Mouse (Mus musculus) adrenal gland, adult 10 weeks (tissue): ENCODE measurements around the gene Gm49333. TPM values are rescaled to one million over a fixed set of nuclear protein-coding genes. Genes with fewer than 3 reads are reported as not detected.

Experiments
- polyA plus RNA-seq: library from polyadenylated mRNA; stranded (reverse); fragments of 350-450 nt; fragmentation: Illumina TruSeq; extraction: RNeasy Lipid Tissue Mini Kit (QIAGEN cat#74804); gene quantifications from one replicate; pipeline ENCODE4 v1.2.3, GENCODE M21; 2014; ENCODE audit warnings: low read depth, low replicate concordance

Gene Gm49333
- polyA plus RNA-seq, result not detected

DNA sequence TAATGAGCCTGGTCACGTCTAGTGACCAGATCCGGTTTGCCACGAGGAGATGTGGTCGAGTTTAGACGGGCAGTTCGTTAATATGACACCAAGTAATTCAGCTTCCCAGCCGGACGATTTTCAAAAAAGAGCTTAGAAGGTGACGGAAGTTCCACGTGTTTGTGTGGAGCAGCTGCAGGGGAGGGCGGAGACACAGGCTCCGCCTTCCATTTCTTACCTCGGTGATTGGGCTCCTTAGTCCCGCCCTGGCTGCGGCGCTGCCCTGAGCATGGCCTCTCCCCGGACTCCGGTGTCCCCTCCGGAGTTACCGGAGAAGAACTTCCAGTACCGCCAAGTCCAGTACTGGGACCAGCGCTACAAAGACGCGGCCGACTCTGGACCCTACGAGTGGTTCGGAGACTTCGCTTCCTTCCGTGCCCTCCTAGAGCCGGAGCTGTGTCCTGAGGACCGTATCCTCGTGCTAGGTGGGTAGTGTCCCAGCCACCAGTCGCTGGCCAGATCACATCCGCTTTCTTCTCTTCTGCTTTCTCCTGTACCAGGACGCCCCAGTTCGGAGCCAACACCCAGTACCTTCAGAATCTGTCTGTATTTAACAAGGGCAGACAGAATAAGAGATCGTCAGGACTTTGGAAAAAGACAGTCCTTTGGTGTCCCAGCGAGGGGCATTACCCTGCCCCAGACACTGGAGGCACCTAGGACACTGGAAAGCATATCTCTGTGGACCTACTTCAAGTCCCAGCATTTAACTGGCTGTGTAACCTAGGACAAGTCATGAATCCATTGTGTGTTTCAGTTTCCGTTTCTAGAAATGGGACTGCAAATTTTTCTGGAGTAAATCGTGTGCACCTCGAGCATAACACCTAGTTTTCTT lies at the start of gene Gm49333, which contains the start of the genes Eef1akmt4 and Alg3:
Gene Gm49333 (plus strand): TSS at position 254 of the 871 bp plus-strand sequence.
Gene Eef1akmt4 (plus strand): TSS at position 237 of the 871 bp plus-strand sequence.
Gene Alg3 (minus strand): TSS at position 379 of the 871 bp plus-strand sequence.

DNA sequence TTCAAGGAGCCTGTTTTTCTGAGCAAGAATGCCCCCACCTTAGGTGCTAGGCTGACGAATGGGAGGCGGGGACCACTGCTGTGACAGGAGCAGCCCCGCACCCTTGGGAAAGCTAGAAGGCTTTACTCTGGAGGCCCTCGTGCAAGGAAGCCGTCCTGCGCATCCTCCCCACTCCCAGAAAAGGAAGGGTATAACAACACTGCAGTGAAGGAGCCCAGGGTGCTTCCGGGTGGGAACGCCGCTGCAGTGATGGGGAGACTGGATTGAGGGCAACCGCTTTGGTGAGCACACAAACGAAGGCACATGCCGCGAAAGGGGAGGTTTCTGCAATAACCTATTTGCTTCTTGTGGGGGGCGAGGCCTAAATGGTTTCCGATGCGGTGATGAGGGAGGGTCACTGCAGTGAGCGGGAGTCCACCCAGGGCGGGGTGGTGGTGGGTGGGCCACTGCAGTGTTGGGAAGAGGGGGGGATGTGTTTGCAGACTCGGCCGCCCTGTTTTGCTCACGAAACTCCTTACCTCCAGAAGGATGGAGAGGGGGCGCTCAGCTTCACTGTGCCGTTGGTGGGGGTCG lies 22.0 kb upstream of the Gm49333 start, which contains the start of gene Vwa5b2:
Gene Vwa5b2 (plus strand): TSS at position 106 of the 573 bp plus-strand sequence.

DNA sequence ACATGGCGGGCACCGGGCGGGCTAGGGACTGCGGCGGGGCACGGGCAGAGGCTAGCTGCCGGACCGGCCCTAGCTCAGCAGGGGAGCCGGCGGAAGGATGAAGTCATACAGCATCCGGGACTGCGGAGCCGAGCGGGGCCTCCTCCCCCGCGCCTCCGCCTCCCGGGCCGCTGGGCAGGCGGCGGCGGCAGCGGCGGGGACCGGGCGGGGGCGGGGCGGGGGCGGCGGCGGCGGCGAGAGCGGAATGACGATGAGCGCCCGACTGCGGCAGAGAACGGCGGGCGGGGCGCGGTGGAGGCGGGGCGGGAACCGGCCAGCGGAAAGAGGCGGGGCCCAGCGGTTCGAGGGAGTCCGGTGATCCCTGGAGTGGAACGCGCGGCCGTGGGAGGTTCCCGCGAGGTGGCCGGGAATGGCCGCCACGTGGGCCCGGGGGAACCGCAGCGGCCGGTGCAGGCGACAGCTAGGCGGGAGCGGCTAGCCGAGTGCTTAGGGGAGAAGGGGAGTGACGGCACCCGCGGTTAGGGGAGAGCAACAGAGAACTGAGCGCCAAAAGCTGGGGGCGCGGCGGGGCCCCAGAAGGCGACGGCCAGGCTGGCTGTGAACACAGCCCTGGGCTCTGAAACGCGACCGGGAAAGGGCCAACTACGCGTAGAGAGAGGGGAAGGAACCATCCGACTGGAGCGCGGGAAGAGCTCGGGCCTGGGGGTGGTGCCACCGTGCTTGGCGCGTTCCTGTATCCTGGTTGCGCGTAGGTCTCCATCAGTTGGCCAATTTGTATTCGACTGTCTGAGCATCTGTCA lies 10.0 kb downstream of the Gm49333 start, which contains the start of gene Camk2n2:
Gene Camk2n2 (minus strand): TSS at position 97 of the 800 bp plus-strand sequence.

DNA sequence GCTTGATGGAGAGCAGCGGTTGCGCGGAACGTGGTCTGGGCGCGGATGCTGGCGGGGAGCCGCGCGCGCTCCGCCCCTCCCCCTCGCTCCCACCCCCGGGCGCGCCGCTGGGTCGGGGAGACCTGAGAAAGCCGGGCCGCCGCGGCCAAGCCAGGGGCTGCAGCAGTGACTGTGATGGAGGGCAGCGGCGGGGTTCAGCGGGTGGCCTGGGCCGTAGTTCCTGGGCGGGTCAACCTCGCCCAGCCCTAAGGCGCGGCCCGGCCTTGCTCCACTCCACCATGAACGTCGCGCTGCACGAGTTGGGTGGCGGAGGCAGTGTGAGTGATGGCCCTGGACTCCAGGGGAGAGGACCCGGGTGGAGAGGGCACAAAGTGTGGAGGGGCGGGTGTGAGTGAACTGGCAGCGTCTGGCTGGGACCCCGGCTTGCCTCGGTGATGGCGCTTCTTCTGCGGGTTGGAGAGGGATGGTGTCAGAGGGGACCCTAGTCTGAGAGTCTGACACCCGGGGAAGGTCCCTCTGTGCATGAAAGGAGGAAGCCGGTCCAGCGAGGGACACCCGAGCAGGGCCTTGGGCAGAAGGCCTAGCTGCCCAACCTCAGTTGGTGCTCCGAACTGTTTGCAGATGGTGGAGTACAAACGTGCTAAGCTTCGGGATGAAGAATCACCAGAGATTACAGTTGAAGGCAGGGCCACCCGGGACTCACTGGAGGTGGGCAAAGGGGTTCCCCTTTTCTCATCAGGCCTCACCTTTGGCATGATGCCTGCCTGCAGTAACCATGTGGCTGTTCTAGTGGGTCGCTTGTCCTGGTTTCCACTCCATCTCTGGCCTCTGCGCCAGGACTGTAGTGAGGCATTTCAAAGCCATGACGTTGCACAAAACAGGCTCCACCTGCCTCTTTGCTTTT lies 18.6 kb downstream of the Gm49333 start, which contains the start of gene Ece2:
Gene Ece2 (plus strand): TSS at position 98 of the 904 bp plus-strand sequence.

DNA sequence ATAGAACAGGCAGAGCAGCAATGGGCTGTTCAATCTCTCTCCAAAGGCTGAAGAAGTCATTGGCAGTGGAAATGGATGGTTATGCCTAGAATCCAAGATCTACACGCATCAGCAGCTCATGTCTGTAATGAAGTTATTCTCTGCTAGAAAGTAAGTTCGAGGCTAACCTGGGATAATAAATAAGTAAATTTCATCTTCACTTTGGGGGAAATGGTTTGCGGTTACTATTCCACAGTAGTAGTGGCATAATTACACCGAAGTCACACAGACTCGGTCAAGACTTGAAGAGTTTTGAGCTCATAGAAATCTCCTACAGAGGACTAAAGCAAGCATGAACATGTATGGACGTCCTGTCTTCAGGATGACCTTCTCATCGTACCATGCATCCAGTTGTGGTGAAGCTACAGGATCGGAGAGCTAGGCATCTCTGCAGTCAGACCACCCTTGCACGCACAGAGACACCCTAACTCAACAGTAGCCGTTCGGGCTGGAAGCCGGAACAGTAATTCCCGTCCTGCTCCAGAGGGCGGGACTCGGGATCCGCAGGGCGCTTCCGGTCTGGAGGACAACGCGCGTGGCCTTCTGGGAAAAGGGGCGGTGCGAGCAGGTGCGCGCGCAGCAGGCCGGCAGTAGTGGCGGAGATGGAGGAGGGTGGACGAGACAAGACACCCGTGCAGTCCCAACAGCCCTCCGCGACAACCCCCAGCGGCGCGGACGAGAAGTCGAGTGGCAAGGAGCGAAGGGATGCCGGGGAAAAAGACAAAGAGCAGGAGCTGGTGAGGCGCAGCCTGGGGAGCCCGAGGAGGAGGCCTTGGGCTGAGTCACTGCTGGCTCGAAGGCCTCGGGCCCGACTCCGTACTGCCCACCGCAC lies 39.9 kb downstream of the Gm49333 start, which contains the start of gene Psmd2:
Gene Psmd2 (plus strand): TSS at position 577 of the 871 bp plus-strand sequence.

DNA sequence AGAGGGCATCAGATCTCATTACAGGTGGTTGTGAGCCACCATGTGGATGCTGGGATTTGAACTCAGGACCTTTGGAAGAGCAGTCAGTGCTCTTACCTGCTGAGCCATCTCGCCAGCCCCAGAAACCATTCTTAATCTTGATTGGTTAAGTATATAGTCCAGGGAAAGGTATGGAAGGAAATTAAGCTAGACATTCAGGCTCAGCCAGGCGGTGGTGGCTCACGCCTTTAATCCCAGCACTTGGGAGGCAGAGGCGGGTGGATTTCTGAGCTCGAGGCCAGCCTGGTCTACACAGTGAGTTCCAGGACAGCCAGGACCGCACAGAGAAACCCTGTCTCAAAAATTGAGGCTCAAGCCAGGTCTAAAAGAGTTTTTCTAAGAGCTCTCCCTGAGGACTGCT lies 56.6 kb downstream of the Gm49333 start, which contains the start of gene Eif4g1:
Gene Eif4g1 (plus strand): TSS at position 301 of the 400 bp plus-strand sequence.

DNA sequence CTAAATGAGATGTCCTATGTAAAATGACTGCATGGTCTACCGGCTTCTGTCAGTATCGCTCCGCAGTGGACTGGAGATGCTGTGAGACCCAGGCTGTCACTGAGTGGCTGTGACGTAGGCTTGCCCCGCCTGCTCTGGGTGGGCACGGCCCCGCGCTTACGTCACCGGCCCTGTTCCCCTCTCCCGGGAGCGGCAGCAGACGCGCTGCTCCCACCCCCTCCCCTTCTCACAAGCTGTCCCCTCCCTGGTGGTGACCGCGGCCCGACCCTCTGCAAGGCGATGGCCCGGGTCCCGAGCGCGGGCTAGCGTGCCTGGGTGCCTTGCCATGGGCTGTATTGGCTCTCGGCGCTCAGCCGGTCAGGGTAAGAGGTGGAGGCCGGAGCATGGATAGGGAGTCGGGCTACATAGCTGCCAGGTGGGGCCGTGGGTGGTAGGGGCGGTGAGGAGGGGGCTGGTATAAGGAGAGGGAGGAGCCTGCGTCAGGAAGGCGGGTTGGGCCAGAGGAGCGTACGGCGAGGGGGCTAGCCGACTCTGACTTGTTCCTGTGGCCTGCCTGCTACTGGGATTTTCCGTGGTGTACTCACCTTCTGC lies 81.8 kb downstream of the Gm49333 start, which contains the start of gene Fam131a:
Gene Fam131a (plus strand): TSS at position 131 of the 591 bp plus-strand sequence.

Other genes with a start within 250 kb of the Gm49333 start
- 54.2 TPM for gene Abcc5, start 185.2 kb upstream of the Gm49333 start, polyA plus RNA-seq
- gene Eif2b5, start 112.8 kb upstream of the Gm49333 start, polyA plus RNA-seq, result 12.4 TPM
- 18.4 TPM for gene Dvl3, start 94.6 kb upstream of the Gm49333 start, polyA plus RNA-seq
- 132 TPM for gene Ap2m1, start 76.1 kb upstream of the Gm49333 start, polyA plus RNA-seq
- 17.7 TPM for gene Abcf3, start 63.0 kb upstream of the Gm49333 start, polyA plus RNA-seq
- not detected for gene Vwa5b2, start 22.1 kb upstream of the Gm49333 start, polyA plus RNA-seq
- 1.1 TPM for gene Eef1akmt4, start within 50 bp of the Gm49333 start, polyA plus RNA-seq
- 8.6 TPM for gene Alg3, start 125 bp downstream of the Gm49333 start, polyA plus RNA-seq
- gene Camk2n2, start 9.7 kb downstream of the Gm49333 start, polyA plus RNA-seq, result 1.7 TPM
- 2.4 TPM for gene Ece2, start 18.2 kb downstream of the Gm49333 start, polyA plus RNA-seq
- 113 TPM for gene Psmd2, start 40.0 kb downstream of the Gm49333 start, polyA plus RNA-seq
- 151 TPM for gene Eif4g1, start 56.7 kb downstream of the Gm49333 start, polyA plus RNA-seq
- gene Fam131a, start 81.6 kb downstream of the Gm49333 start, polyA plus RNA-seq, result 0.35 TPM
- 43.4 TPM for gene Polr2h, start 106.1 kb downstream of the Gm49333 start, polyA plus RNA-seq
- 1.3 TPM for gene Clcn2, start 106.1 kb downstream of the Gm49333 start, polyA plus RNA-seq
- 1.2 TPM for gene Chrd, start 121.5 kb downstream of the Gm49333 start, polyA plus RNA-seq
- not detected for gene Thpo, start 122.9 kb downstream of the Gm49333 start, polyA plus RNA-seq